8 mouse cellular contexts compared by ENCODE assay signal in genomic region chr15:83563857-83564651, GRCm38 (mm10). TPM values are rescaled to one million over a fixed set of nuclear protein-coding genes. Genes with fewer than 3 reads are reported as not detected.
DNase-seq lines count a peak whose midpoint lies in the region; ATAC-seq and TF ChIP-seq lines count a peak whose summit lies in the region.

No protein-coding gene starts in this region.

- peak overlapping the region; percentile 75 for H3K9ac ChIP-seq in embryonic facial prominence, embryonic 13.5 days
- peak overlapping the region; percentile 65 for H3K9ac ChIP-seq in heart, postnatal 0 days (replicated peaks; ENCODE audit: low read depth, low read length)

- TF ChIP-seq CTCF in left cerebral cortex, adult 2 months (IDR thresholded peaks at IDR 0.05): no peak
- TF ChIP-seq CTCF in heart, postnatal 0 days (IDR thresholded peaks at IDR 0.05; ENCODE audit: low read depth): no peak

- peaks cover 23% of the 10 kb centered on the region for H3K4me1 ChIP-seq in embryonic facial prominence, embryonic 13.5 days
- H3K4me1 ChIP-seq in heart, postnatal 0 days (ENCODE audit: control insufficient read depth, insufficient read depth): peaks cover 3% of the 10 kb centered on the region; the same call in 1 of the 2 replicates

- peak overlapping the region; percentile 95 for H3K4me2 ChIP-seq in embryonic facial prominence, embryonic 13.5 days
- peak overlapping the region; percentile 93 for H3K4me2 ChIP-seq in heart, postnatal 0 days (ENCODE audit: low read depth, low read length)

- no peaks in the 10 kb centered on the region for H3K36me3 ChIP-seq in embryonic facial prominence, embryonic 13.5 days
- no peaks in the 10 kb centered on the region for H3K36me3 ChIP-seq in heart, postnatal 0 days (replicated peaks; ENCODE audit: control insufficient read depth, insufficient read depth, low read length)

- TF ChIP-seq EP300 in heart, postnatal 0 days (IDR thresholded peaks at IDR 0.05; ENCODE audit: low read depth): no peak

- H3K27me3 ChIP-seq in embryonic facial prominence, embryonic 13.5 days: 0 out of 2 replicates have a peak, but pooled peaks cover 3% of the 10 kb centered on the region
- H3K27me3 ChIP-seq in heart, postnatal 0 days (ENCODE audit: control insufficient read depth, insufficient read depth, low read length): no peaks in the 10 kb centered on the region

- intact Hi-C loops in left cerebral cortex, adult 2 months (cut with DNase I): no loop called here
- intact Hi-C loops in left cerebral cortex, postnatal 4 days (cut with DNase I): no loop called here

- H3K9me3 ChIP-seq in embryonic facial prominence, embryonic 13.5 days: no peaks in the 10 kb centered on the region
- H3K9me3 ChIP-seq in heart, postnatal 0 days (replicated peaks; ENCODE audit: control insufficient read depth, low read length): no peaks in the 10 kb centered on the region

- ATAC-seq in embryonic facial prominence, embryonic 13.5 days (ENCODE audit: insufficient number of reproducible peaks, insufficient read depth, low FRiP score, low TSS enrichment, low read depth): no peak; the same call in 1 of the 2 replicates
- peak; percentile 24; the same call in 1 of the 2 replicates for ATAC-seq in heart, postnatal 0 days (ENCODE audit: insufficient read depth, low read depth)

- WGBS in embryonic facial prominence, embryonic 13.5 days: 2% methylated on average over 27 of the region's 27 CpGs
- under 1% methylated on average over 27 of the region's 27 CpGs for WGBS in heart, postnatal 0 days

- peak overlapping the region; percentile 42; the same call in 1 of the 2 replicates for H3K27ac ChIP-seq in left cerebral cortex, adult 2 months
- H3K27ac ChIP-seq in embryonic facial prominence, embryonic 13.5 days: peak overlapping the region; percentile 28
- peak overlapping the region; percentile 81 for H3K27ac ChIP-seq in heart, postnatal 0 days (ENCODE audit: low read depth)

- peak overlapping the region; percentile 23 for H3K4me3 ChIP-seq in left cerebral cortex, adult 2 months
- H3K4me3 ChIP-seq in embryonic facial prominence, embryonic 13.5 days: peak overlapping the region; percentile 48
- H3K4me3 ChIP-seq in heart, postnatal 0 days (ENCODE audit: low read depth, low read length): peak overlapping the region; percentile 57

- no peak for DNase-seq in left cerebral cortex, adult 2 months (ENCODE audit: extremely low spot score in 1 of 2, low spot score in 2 of 2)
- no peak for DNase-seq in left cerebral cortex, postnatal 4 days
- peak; percentile 20 for DNase-seq in heart, postnatal 0 days (ENCODE audit: low spot score)
- DNase-seq in kidney, postnatal 36 days: peak; percentile 67 to 82
- peak; percentile 48 for DNase-seq in mesoderm, embryonic 11.5 days (ENCODE audit: low read depth, low spot score)
- DNase-seq in spleen, postnatal 4 days (ENCODE audit: low spot score in 2 of 2): peak; percentile 66 to 81
- DNase-seq in frontal cortex, postnatal 25 days (ENCODE audit: low spot score in 2 of 2): no peak

RNA-seq across cellular contexts. Expression of gene Mcat, which starts 0.5 kb away (rescaled TPM):
- total RNA-seq in left cerebral cortex, adult 2 months (2021): 10 to 100 TPM; 19.0 to 26.9 TPM
- total RNA-seq in left cerebral cortex, postnatal 4 days (2021): 10 to 100 TPM; 31.1 to 34.7 TPM
- polyA plus RNA-seq in embryonic facial prominence, embryonic 13.5 days (2015; fragmentation: Nextera tagmentation; extraction: Ambion mirVana): 39.2 and 41.8 TPM in 2 replicates
- total RNA-seq in heart, postnatal 0 days (2014; rRNA removed; ENCODE audit: low replicate concordance): 66.6 and 87.2 TPM in 2 replicates
- 33.5 and 36.9 TPM in 2 replicates for polyA plus RNA-seq in heart, postnatal 0 days (2015; fragmentation: Nextera tagmentation; extraction: Ambion mirVana)

RNA-seq across cellular contexts. Expression of gene Tspo, which starts 0.7 kb away (rescaled TPM):
- total RNA-seq in left cerebral cortex, adult 2 months (2021): 1 to 10 TPM; 5.6 to 7.9 TPM
- total RNA-seq in left cerebral cortex, postnatal 4 days (2021): 1 to 10 TPM; 2.9 to 3.8 TPM
- 38.1 and 44.5 TPM in 2 replicates for polyA plus RNA-seq in embryonic facial prominence, embryonic 13.5 days (2015; fragmentation: Nextera tagmentation; extraction: Ambion mirVana)
- 264 and 335 TPM in 2 replicates for total RNA-seq in heart, postnatal 0 days (2014; rRNA removed; ENCODE audit: low replicate concordance)
- polyA plus RNA-seq in heart, postnatal 0 days (2015; fragmentation: Nextera tagmentation; extraction: Ambion mirVana): 205 and 210 TPM in 2 replicates

RNA-seq across cellular contexts. Expression of gene Ttll12, which starts 30.9 kb away (rescaled TPM):
- 10 to 100 TPM; 12.4 to 12.6 TPM for total RNA-seq in left cerebral cortex, adult 2 months (2021)
- total RNA-seq in left cerebral cortex, postnatal 4 days (2021): 10 to 100 TPM; 28.4 to 30.8 TPM
- 40.1 and 41.3 TPM in 2 replicates for polyA plus RNA-seq in embryonic facial prominence, embryonic 13.5 days (2015; fragmentation: Nextera tagmentation; extraction: Ambion mirVana)
- 14.7 and 15.9 TPM in 2 replicates for total RNA-seq in heart, postnatal 0 days (2014; rRNA removed; ENCODE audit: low replicate concordance)
- polyA plus RNA-seq in heart, postnatal 0 days (2015; fragmentation: Nextera tagmentation; extraction: Ambion mirVana): 7.8 and 8.6 TPM in 2 replicates

RNA-seq across cellular contexts. Expression of gene Bik, which starts 37.4 kb away (rescaled TPM):
- under 1 TPM in 1 of 2 experiments, not detected in 1; 0.70 TPM for total RNA-seq in left cerebral cortex, adult 2 months (2021)
- not detected for total RNA-seq in left cerebral cortex, postnatal 4 days (2021)
- polyA plus RNA-seq in embryonic facial prominence, embryonic 13.5 days (2015; fragmentation: Nextera tagmentation; extraction: Ambion mirVana): 3.6 and 4.0 TPM in 2 replicates
- 25.8 and 49.6 TPM in 2 replicates for total RNA-seq in heart, postnatal 0 days (2014; rRNA removed; ENCODE audit: low replicate concordance)
- 33.8 and 37.7 TPM in 2 replicates for polyA plus RNA-seq in heart, postnatal 0 days (2015; fragmentation: Nextera tagmentation; extraction: Ambion mirVana)

RNA-seq across cellular contexts. Expression of gene Ttll1, which starts 53.4 kb away (rescaled TPM):
- total RNA-seq in left cerebral cortex, adult 2 months (2021): 10 to 100 TPM; 45.5 to 54.9 TPM
- total RNA-seq in left cerebral cortex, postnatal 4 days (2021): 10 to 100 TPM; 70.6 to 71.9 TPM
- polyA plus RNA-seq in embryonic facial prominence, embryonic 13.5 days (2015; fragmentation: Nextera tagmentation; extraction: Ambion mirVana): 21.8 and 22.7 TPM in 2 replicates
- 5.8 and 10.7 TPM in 2 replicates for total RNA-seq in heart, postnatal 0 days (2014; rRNA removed; ENCODE audit: low replicate concordance)
- polyA plus RNA-seq in heart, postnatal 0 days (2015; fragmentation: Nextera tagmentation; extraction: Ambion mirVana): 23.2 and 25.7 TPM in 2 replicates

Comparison
In these comparisons a context has a peak if more than half of its experiments do, and no peak if none do; other contexts are left out.
1. DNase-seq: peak in heart, postnatal 0 days (single experiment), kidney, postnatal 36 days (2 of 2), mesoderm, embryonic 11.5 days (single experiment) and spleen, postnatal 4 days (2 of 2); none in left cerebral cortex, adult 2 months (0 of 2), left cerebral cortex, postnatal 4 days (single experiment) and frontal cortex, postnatal 25 days (0 of 2).
2. H3K27ac ChIP-seq: peak in every context shown above with its lines; median percentile 81 in heart, postnatal 0 days; 42 in left cerebral cortex, adult 2 months; 28 in embryonic facial prominence, embryonic 13.5 days.
3. RNA of gene Tspo, which starts 0.7 kb away (total RNA-seq): 264 to 335 TPM in heart, postnatal 0 days; 5.6 to 7.9 TPM in left cerebral cortex, adult 2 months and 2.9 to 3.8 TPM in left cerebral cortex, postnatal 4 days; every median in the first group is over 10 times any median in the second.
4. Peak in every context shown above with its lines, with median percentiles within 50 percentile points of each other: H3K4me3 ChIP-seq.